Mouse (Mus musculus) B cell, adult 67 days (primary cell): ENCODE measurements around the gene Fpgt. TPM values are rescaled to one million over a fixed set of nuclear protein-coding genes. Genes with fewer than 3 reads are reported as not detected.

Source experiments
- total RNA-seq, 2 experiments: library from RNA; stranded (reverse); gene quantifications; 4 replicates each; pipeline ENCODE4 v1.2.4; 2023

Fpgt gene
- 10 to 100 TPM; 16.8 to 20.8 TPM for total RNA-seq

GRCm38 (mm10) chr3:155093116-155093956, at the start of gene Fpgt, which contains the start of gene Lrriq3:
Gene Fpgt, minus strand, starts transcription at chr3:155093403.
Gene Lrriq3, plus strand, starts transcription at chr3:155093434.

GRCm38 (mm10) chr3:155055231-155055916, 37.8 kb downstream of the Fpgt start, which contains the start of gene Tnni3k:
Gene Tnni3k, minus strand, starts transcription at chr3:155055407.

Other genes with a start within 250 kb of the Fpgt start
- gene Tnni3k, start 38.0 kb downstream of the Fpgt start, total RNA-seq: not detected
- gene Lrriq3, start within 50 bp of the Fpgt start, total RNA-seq: not detected